Mouse (Mus musculus): Measurements from ENCODE around the gene Mllt6. TPM values are rescaled to one million over a fixed set of nuclear protein-coding genes. Genes with fewer than 3 reads are reported as not detected.

Gene Mllt6
- polyA plus RNA-seq, 1 experiment from 2014 or later, result 2.4 TPM

DNA sequence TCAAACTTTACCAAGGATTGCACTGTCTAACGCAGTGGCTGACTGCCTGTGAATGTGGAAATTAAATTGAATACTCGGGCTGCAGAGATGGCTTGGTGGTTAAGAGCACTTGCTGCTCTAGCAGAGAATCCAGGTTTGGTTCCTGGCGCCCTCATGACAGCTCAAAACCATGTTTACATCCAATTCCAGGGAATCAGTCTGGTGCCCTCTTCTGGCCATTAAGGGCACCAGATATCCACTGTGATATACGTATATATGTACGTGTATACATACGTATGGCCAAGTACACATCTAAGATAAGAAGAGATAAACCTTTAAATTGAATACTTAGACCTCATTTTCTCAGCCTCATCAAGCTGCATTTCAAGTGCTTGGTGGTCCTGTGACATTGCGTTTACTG, 3.0 kb downstream of the Mllt6 start:
- DNase-seq (ENCODE audit: low spot score), result no peak

DNA sequence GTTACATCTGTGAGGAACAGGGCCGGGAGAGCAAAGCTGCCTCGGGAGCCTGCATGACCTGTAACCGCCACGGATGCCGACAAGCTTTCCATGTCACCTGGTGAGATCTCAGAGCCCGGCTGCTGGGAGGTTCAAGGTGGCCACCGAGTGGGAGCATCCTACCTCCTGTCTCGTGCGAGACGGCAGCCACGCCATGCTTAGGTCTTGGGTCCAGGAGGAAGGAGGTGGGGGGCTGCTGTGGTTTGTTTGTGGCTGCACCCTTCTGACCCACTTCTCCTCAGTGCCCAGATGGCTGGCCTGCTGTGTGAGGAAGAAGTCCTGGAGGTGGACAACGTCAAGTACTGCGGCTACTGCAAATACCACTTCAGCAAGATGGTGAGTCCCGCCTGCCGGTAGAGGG, 3.6 kb downstream of the Mllt6 start:
- no peak for DNase-seq (ENCODE audit: low spot score)

DNA sequence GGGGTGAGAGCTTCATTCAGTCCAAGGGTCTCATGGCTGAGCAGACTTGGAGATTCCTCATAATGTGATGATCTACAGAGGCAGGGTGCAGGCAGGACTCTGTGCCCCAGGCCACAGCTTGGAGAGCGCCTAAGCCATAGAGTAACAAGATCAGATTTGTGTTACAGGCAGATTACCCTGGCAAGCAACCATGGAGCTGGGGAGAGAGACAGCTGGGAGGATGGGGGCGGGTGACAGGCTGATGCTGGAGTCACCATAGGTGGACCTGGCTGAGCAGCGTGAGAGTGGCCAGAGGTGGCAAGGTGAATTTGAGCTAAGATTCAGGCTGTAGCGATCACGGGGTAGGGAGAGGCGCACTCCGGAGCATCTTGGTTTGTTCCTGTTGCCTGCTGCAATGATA, 4.9 kb downstream of the Mllt6 start:
- no peak for DNase-seq (ENCODE audit: low spot score)

GRCm38 (mm10) chr11:97669268-97669667, 6.1 kb downstream of the Mllt6 start:
- no peak for DNase-seq (ENCODE audit: low spot score)

DNA sequence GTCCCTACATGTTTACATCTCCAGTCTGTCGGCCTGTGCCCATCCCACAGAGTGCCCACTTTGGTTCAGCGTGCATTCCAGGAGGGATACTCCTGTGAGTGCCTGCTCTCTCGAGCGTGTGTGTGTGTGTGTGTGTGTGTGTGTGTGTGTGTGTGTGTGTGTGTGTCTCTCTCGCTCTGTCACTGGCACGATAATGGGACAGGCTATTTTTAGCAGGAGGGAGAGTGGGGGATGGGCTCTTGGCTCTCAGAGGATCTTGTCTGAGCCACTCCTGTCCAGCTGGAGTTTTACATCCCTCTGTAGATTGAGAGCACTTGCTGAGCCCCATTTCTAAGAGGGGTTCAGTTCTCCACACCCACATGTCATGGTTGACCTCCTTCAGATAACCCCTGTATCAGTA, 6.6 kb downstream of the Mllt6 start:
- DNase-seq (ENCODE audit: low spot score), result no peak

- DNase-seq (ENCODE audit: low spot score), result no peak
Observed at GRCm38 (mm10) chr11:97670234-97671176, 7.3 kb downstream of the Mllt6 start.

DNA sequence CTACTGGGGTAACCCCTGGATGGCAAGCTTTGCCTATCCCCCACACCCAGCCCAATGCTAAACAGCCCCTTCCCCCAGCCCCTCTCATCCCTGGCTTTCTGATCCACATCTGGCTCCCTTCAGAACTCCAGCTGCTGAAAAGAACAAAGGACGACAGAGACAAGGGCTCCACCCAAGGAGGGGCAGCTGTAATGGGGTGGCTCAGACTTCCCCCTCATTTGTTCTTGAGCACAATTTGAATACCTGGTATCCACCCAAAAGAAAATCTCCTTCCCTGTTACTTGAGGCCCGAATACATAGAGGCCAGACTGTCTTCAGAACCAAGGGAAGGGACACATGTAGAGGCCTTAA, 7.9 kb downstream of the Mllt6 start:
- DNase-seq (ENCODE audit: low spot score), result no peak

- no peak for DNase-seq (ENCODE audit: low spot score)
Observed at GRCm38 (mm10) chr11:97673148-97673547, 9.9 kb downstream of the Mllt6 start.

- no peak for DNase-seq (ENCODE audit: low spot score)
Observed at GRCm38 (mm10) chr11:97676050-97676754, 13.0 kb downstream of the Mllt6 start.

DNA sequence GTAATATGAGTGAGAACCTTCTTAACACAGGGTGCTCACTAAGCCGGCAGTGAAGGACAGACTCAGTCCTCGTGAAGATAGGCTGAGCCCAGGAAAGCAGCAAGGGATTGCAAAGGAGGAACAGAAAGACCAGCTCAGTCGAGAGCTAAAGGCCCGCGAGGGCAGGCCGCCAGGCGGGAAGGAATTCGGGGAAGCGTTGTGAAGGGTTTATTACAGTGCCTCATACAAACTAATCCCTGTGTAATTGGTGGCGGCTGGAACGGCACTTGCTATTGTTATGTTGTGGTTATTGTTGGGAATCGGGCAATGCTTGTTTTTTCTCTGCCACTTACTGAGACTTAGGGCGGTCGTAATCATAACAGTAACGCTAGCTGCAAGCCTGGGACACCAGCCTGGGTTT, 14.2 kb downstream of the Mllt6 start:
- DNase-seq (ENCODE audit: low spot score), result no peak

DNA sequence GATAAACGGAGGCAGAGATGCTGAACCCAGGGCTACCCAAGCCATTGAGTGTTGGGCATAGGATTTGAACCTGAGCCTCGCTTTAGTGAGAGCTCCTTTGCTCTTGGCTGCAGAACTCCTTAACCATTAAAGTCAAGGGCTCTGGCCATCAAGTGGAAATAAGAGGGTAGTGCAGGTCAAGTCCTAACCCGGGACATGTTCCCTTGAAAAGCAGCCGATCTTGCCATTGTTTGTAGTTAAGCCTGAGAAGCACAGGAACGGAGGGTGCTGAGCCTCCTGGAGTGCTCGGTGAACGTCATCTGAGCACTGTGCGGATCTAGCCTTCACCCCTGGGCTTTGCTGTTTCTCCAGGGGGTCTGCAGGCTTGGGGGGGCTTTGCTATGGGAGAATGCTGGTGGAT, 14.6 kb downstream of the Mllt6 start:
- DNase-seq (ENCODE audit: low spot score), result no peak

- no peak for DNase-seq (ENCODE audit: low spot score)
Observed at GRCm38 (mm10) chr11:97678301-97678700, 15.1 kb downstream of the Mllt6 start.

DNA sequence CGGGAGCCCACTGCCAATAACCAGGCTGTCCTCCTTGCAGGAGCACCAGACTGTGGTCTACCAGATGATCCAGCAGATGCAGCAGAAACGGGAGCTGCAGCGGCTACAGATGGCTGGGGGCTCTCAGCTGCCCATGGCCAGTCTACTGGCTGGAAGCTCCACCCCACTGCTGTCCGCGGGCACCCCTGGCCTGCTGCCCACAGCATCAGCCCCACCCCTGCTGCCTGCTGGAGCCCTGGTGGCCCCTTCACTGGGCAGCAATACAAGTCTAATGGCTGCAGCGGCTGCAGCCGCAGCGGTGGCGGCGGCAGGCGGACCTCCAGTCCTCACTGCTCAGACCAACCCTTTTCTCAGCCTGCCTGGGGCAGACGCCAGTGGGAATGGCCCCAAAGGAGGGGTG, 17.2 kb downstream of the Mllt6 start:
- no peak for DNase-seq (ENCODE audit: low spot score)

DNA sequence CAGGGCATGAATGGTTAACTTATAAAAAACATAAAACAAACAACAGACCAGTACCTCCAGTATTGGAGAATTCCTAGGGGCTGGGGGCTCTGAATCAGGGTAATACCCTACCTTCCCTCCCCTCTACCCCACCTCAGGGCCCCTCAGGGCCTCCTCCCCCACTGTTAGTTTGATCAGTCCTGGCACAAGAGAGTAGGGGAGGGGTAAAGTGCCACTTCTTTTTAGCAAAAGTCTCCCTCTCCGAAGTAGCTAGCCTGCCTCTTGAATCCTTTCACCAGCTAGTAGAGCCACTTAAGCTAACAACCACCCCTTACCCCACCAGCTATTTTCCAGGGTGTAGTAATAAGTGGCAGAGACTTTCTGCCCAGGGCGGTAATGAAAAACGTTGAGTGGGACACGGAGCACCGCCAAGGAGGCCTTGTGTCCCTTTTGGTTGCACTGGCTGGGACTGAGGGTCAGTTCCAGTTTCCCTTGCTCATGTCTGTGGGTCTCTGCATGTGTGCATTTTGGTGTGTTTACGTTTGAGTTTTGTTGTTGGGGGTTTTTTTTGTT, 19.4 kb downstream of the Mllt6 start:
- no peak for DNase-seq (ENCODE audit: low spot score)

DNA sequence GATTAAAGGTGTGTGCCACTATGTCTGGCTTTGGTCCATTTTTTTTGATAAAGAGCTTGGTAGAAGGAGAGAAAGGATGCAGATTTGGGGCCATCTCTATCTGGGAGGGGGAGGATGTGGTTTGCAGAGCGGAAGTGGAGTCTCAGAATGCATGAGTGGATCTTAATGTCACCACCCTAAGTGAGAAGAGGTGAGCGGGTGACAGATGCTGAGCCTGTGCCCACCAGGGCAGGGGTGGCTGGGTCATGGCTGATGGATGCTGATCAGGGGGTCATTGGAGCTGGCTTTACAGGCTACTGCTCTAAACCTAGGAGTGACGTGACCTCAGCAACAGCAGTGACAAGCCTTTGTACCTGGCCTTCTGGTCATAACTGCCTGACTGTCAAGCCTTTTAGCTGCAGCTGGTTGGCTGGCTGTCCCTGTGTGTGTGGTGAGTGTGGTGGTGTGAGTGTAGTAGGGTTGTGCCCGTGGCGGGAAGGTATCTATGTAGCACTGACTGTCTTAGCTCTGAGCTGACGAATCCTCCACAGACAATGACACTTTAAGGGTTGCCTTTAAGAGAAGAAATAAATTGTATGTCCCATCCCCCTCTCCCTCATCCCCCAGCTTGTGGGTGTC, 21.0 kb downstream of the Mllt6 start:
- DNase-seq (ENCODE audit: low spot score), result peak; percentile 85

DNA sequence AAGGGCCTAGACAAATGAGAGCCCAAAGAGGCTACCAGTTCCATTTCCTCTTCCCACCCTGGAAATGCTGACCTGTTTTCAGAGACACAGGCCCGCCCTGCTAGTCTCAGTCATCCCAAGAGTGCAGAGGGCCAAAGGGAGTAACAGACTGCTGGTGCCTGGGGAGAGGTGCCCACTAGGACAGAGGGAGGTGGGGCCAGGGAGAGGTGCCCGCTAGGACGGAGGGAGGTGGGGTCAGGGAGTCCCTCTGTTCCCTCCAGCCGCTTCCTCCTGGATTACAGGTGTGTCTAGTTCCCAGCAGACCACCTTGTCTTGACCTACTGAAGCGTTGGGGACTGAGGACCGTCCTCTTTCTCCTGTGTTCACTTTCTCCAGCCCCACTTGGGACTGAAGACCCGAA, 21.6 kb downstream of the Mllt6 start:
- no peak for DNase-seq (ENCODE audit: low spot score)

- DNase-seq (ENCODE audit: low spot score), result peak; percentile 76
Observed at GRCm38 (mm10) chr11:97685613-97686321, 22.6 kb downstream of the Mllt6 start, which contains the start of gene Cisd3. Gene Cisd3 (plus strand): TSS chr11:97685826.

DNA sequence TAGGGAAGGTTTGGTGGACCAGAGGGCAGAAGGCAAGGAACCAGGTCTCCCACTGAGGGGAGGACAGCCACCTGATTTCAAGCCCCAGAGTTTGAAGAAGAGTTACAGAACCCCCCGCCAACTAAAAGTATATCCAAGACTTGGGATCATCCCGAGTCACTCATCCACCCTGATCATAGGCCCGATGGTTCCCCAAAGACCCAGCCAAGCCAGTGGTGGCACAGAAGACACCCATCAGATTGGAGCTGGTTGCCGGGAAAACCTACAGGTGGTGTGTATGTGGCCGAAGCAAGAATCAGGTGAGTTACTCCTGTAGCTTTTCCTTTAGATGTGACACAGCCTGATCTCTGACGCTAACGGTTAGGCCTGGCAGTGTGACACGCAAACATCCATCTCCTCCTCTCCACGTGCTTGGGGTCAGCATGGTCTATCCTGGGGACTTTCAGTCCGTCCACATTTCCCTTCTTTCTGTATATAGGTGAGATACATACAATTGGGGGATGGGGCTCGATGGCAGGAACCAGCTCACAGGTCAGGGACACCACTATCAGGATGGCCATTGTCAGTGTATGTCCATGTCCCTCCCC, 23.2 kb downstream of the Mllt6 start:
- no peak for DNase-seq (ENCODE audit: low spot score)

- DNase-seq (ENCODE audit: low spot score), result no peak
Observed at GRCm38 (mm10) chr11:97687061-97687460, 23.8 kb downstream of the Mllt6 start.

DNA sequence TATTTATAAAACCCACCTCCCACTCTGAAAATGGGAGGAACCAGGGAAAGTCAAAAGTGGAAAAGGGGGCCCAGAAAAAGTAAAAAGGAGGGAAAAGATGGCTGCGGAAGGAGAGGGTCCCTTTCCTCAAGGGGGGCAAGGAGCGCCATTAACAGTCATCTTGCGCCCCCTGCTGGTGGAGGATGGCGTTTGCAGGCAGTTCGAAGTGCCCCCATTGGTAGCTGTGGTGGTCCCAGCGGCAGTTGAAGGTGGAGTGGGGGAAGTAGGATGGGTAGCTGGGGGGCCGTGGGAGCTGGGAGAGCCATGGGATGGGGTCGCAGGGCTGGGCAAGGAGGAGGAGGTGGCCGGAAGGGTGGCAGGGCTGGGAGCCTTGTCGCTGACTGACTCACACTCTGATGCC, 26.6 kb downstream of the Mllt6 start:
- DNase-seq (ENCODE audit: low spot score), result peak; percentile 81

DNA sequence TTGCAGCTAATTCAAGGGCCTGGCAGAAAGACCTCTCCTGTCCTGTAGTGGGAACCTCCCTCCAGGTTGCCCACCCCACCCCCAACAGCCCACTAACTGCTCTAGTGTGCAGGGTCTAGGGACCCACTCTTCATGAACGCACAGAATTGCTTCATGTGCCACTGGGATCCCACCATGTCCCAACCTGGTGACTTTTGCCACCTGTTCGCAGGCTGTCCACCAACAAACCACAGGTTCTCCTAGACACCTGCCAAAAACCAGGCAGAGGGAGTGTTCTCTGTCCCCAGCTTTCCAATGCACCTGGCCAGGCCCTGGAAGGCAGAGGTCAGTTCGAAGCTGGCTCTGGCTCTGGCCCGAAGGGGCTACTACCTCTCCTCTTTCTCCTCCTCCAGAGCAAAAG, 31.2 kb downstream of the Mllt6 start:
- DNase-seq (ENCODE audit: low spot score), result no peak

Measured in thymus, postnatal 0 days (tissue).